Mouse (Mus musculus) urinary bladder, postnatal 14 days (tissue): ENCODE measurements around the gene Hdhd3.
A peak's percentile ranks its signal among the peaks of the same experiment; 100 is the strongest.

ENCODE experiments used
- DNase-seq: peaks from one replicate; pipeline ENCODE4 v3.0.0; 2021; ENCODE audit warnings: low spot score

The Hdhd3 gene

DNA sequence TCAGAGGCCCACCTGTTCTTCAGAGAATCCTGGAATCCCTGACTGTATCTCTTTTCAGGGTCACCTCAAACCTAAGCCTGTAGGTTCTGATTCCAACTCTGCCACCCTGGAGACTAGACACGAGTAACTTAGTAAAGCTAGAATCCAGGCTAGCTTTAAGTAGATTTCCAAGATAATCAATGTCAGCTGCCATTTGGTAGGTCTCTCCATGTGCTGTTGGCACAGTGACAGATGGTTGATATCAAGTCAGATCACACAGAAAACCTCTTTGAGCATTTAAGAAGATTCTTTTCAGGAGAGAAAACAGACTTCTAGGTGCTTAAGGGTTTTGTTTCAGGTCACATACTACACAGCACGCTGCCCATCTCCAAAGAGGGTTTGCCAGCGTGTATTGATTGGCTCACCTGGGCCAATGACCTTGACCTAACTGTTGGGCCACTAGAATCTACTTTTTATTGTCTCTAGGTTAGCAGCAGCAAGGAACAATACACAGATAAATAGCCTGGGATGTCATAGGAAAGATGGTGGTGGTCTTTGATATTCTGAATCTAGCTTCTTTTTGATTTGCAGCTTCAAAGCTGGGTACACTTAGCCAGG, at the start of gene Hdhd3:
TSS of gene Hdhd3 (minus strand) at position 94 of the 597 bp plus-strand sequence.
- no peak for DNase-seq

DNA sequence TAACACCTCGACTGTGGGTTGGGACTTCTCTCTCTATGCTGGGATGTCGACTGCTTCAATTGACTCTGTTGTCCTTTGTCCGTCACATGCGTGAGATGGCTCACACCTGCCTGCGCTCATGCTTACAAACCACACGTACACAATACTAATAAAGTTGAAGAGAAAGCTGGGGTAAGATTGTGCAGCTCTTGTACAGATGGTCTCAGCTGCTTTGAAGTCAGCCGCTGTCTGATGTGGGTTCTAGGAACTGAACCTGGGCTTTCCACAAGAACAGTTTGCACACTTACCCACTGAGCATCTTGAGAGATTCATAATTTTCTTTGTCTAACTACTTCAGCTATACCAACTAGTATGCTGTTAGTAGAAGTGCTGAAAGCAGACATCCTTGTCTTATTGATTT, 48.7 kb upstream of the Hdhd3 start:
- DNase-seq, result no peak

DNA sequence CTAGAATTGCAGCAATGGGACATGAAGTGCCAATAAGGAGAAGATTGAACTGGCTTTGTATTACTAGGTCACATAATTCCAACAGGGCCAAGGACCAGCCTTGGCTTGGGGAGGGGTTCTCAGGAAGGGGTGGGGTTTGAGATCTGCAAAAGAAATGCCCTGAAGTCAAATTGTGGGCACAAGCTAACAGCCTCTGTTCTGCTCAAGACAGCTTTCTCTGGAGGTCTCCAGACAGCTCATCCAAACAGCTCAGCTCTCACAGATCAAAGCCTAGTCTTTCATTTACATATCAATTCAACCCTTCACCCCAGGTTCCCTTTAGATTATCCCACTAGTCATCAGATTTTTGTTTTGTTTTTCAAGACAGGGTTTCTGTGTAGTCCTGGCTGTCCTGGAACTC, 41.5 kb upstream of the Hdhd3 start:
- no peak for DNase-seq

DNA sequence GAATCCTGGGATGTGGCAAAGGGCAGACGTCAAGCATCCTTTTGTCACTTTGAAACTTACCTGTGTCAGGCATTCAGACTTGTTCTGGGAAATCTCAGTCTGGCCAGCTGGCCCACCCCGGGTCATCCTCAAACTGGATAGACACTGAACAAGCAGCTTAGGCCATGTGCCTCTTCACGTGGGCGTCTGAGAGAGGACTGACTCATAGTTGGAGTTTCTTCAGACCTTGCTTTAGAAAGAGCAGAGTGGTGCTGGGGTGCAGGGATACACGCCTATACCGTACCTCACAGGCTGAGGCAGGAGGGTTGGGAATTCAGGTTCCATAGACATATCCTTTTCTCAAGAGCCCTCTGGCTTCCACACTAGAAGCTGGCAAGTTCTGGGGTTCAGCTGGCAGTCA, 40.5 kb upstream of the Hdhd3 start:
- no peak for DNase-seq

DNA sequence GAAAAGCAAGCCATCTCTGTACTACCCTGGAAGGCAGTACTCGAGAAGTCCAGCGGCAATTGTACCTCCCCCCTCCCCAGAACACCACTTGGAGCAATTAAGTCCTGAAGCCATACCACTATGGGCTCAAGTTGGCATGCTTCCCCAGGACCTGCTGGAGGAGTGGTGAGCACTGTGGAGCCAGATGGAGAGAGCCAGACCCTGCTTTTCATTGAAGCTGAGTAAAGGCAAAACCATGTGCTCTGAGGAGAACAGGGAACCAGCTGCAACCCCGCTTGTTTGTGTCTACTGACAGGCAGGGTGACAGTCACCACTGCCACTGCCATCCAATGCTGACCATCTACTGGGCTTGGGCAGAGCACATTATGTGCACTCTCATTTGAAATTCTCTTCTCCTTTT, 38.5 kb upstream of the Hdhd3 start:
- no peak for DNase-seq

GRCm38 (mm10) chr4:62533729-62534128, 30.5 kb upstream of the Hdhd3 start:
- no peak for DNase-seq

DNA sequence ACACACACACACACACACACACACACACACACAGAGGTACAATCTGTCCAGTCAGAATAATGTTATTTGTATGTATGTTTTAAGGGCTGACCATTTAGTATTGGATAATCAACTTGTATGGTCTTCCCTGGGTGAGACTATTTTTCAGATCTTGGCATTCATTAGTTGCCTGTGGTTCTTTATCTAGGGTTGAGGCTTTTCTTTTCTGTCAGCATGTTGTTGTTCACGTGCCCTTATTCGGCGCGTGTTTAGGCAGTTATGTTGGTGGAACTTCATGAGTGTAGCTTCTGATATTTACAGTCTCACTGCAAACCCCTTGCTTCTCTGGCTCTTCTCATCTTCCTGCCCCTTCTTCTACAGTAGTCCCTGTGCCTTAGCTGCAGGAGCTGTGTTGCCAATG, 24.4 kb upstream of the Hdhd3 start:
- DNase-seq, result no peak

GRCm38 (mm10) chr4:62526256-62526655, 23.0 kb upstream of the Hdhd3 start:
- DNase-seq, result no peak

- DNase-seq, result no peak
These were observed 22.2 kb upstream of the Hdhd3 start for GRCm38 (mm10) chr4:62525489-62525811.

DNA sequence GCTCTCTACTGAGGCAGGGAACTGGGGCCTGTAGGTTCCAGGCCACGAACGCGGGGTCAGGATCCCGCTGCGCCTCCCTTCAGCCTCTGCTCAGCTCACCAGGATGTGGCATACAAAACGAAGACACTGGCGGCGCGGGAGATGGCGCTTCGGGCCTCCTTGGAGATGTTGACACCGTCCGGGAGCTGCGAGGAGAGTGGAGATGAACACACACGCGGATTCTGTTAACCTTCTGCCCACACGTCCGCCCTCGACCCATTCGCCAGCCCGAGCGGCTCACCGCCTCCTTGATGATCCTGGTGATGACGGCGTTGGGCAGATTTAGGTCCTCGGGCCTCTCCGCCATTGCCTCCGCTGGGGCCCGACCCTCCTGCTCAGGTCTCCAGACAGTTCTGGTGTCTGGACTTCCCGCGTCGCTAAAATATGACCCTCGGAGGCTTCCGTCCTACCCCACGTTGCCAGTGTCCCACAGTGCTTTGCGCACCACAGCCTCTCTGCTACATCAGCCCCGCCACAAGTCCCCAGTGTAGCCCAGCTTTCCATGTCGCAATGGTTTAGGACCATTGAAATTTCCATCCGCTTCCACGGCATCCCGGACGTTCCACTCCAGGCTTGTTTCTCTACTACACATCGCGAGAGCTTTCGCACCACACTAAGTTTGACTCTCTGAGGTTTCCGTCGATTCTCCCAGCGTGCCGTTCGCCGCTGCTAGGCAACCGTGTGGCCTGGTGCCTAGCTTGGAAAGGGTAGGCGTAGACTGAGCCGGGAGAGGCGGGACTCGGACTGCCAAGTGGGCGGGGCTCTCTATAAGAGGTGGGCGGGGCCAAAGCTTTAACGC, 21.6 kb upstream of the Hdhd3 start, which contains the start of the genes Pole3 and 4933430I17Rik:
TSS of gene Pole3 (minus strand) at position 418 of the 838 bp plus-strand sequence.
TSS of gene 4933430I17Rik (plus strand) at position 719 of the 838 bp plus-strand sequence.
- DNase-seq, result peak; percentile 99

DNA sequence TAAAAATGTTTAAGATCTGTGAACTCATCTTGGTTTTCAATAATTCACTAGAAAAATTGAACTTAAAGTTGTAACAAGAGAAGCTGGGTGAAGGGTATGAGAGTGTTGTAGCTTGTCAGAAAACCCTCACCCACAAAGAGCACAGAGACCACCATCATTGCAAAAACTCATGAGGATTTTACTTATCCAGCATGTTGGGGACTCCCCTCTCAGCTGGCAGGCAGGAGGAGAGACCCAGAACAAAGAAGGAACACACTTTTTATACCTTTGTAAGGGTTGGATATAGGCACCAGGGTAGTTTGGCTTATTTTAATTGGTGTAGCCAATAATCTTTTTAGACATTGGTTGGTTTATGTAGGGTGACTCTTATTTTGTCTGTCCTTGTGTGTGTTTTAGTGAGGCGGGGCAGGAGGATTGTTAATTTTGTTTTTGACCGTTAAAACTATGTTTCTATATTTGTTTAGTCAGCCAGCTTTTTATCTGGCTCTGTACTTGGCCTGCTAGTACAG, 17.7 kb upstream of the Hdhd3 start:
- no peak for DNase-seq

DNA sequence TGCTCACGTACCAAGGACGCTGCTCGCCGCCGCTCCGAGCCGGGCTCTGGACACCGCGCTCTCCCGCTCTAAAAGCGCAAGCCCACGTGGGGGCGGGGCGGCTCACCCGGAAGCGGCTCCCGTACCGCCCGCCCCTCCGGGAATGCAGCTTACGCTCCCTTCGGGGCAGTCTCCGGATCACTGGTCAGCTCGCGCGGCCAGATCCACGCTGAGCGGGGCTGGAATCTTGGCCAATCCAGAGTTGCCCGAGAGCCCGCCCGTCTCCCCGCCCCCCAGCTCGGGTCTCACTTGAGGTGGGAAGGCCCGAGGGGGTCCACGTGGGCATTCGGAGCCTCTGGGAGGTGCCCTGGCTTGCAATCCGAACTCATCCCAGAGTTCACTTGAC, 16.6 kb upstream of the Hdhd3 start, which contains the start of gene Alad:
TSS of gene Alad (minus strand) at position 70 of the 385 bp plus-strand sequence.
- peak; percentile 91 for DNase-seq

DNA sequence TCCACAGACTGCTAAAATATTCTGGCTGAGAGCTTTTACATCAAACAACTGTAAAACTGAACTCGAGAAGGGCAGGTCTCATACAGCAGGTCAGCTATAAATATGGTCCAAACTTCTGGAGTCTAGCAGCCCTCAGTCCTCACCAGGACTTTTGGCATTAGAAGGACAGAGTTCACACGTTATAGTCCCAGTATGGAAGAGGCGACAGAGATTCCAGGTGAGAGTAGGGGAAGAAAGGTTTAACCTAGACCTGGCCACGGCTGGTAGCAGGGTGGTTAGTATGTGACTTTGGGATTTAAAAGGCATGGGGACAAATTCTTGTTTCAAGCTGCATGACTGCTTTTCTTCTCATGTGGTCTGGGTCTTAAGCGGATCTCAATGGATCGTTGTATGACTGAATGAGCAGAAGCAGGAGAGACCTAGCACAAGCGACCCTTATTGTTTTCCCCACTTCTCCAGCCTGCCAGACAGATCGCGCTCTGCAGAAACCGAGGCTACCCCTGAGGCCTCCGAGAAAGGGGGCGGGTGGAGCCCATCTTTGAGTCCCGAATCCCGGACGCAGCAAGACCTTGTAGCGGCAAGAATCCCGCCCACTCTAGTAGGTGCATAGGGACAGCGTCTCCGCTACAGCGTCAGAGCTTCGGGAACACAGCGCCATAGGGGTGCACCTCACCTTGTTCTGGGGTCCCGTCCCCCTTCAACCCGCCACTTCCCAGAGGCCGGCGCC, 16.0 kb upstream of the Hdhd3 start:
- no peak for DNase-seq

DNA sequence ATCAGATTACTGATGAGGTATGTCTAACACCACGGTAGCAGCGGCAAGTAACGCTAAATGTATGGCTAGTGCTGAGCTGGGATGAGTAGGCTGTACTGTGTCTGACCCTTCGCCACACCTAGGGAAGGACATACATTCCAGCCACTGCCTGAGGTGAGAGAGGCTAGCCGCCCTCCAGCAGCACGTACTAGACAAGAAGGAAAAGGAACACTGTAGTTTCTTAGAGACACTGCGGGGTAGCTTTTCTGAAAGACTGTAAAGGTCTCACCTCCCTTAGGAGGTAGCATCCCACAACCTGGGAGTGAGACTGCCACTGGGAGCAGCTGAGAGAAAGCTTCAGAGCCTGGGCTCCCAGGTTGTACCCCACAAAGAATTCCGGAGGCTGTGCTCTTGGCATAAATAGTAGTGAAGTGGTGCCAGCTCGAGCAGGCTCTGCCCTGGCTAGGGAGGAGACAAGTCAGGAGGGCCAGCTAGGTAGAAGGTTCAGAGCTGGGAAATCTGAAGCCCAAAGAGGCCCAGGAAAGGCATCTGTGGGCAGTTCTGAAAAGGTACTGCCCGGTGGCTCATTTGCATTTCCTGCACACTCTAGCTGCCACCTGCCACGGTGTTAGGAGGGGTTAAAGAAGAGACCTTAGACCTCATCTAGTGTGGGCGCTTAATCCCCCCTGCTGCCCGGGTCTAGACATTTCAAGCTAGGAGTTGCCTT, 15.3 kb upstream of the Hdhd3 start:
- peak; percentile 42 for DNase-seq

- no peak for DNase-seq
These were observed 14.5 kb upstream of the Hdhd3 start for GRCm38 (mm10) chr4:62517538-62518415.

DNA sequence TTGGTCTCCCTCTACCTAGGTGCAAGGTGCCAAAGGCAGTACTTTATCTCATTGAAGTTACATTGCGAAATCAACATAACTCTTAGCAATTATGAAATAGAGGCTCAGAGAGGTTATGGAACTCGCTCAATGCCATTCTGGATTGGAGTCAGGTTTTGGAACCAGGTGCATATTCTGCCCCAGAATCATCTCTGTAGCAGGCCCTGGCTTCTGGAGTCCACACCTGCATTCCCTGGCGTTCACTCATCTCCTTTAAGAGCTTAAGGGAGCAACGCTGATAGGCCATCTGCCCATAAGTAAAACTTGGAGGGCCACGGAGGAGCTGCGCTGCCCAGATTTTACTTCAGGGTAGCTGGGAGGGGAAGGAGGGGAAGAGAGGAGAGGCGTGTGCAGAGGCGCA, 13.8 kb upstream of the Hdhd3 start:
- DNase-seq, result no peak

DNA sequence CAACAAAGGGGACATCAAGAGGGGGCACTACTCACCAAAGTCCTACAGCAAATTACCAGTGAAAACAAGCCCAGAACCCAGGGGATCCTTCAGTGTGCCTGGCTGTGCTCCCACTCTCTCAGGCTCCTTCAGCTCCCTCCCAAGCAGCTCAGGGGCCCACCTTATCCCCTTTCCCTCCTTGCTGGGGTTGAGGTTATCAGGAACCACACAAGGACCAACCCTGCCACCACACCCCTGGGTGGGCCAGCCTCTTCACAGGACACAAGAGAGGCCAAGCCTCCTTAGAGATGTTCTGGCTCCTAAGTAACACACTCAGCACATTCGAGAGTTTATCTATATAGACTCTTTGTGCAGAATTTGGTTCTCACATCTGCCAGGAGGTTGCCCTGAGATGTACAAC, 13.3 kb upstream of the Hdhd3 start:
- DNase-seq, result no peak

DNA sequence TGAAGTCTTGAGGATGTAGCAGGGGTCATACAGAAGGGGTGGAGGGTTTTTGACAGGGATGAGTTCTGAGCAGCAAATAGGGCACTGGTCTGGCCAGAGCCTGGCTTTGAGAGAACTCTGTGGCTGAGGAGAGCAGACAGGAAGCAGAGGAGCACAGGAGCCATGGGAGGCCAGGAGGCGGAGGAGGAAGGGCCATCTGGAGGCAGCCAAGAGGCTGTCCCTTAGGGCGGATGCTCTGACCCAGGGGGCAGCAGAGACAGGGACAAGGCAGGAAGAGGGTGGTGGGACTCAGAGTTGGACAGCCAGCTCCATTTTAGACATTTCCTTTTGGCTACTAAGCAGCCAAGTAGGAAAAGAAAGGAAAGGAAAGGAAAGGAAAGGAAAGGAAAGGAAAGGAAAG, 12.8 kb upstream of the Hdhd3 start:
- no peak for DNase-seq

DNA sequence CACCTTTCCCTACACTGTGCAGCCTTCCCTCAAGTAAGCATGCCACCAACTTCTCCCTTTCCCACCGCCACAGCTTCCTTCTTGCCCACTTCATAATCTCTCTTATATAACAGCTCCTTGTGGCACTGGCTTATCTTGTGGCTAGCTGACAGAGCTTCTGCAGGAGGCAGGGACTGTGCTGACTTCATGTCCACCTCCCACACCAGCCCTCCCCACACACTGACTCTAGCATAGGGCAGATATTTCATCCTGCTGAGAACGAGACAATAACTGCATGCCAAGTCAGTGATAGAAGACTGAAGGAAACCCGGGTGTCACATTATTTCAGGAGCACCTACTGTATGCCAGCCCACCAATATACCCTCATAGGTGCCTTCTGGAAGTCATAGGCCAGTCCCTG, 12.2 kb upstream of the Hdhd3 start:
- DNase-seq, result no peak

GRCm38 (mm10) chr4:62514995-62515394, 11.7 kb upstream of the Hdhd3 start:
- DNase-seq, result no peak

- no peak for DNase-seq
These were observed 10.8 kb upstream of the Hdhd3 start for GRCm38 (mm10) chr4:62513998-62514506.
